Mouse (Mus musculus): ENCODE data around the gene Cdcp1.

The Cdcp1 gene

DNA sequence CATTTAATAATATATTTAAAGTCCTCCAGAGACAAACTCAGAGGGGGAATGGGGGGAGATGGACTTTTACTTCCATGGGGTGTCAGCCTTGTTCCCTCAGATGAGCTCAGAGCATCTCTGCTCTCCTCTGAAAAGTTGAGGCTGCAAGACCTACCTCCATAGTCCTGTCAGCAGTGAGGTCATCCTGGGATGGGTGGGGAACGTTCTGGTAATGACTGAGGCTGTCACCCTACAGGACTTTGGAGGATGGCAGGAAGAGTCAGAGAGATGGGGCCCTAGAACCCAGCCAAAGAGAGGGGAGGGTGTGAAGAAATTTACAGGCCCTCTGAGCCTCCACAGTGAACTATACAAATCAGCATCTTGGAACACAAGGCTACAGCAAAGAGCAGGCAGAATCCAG lies 64.3 kb downstream of the Cdcp1 start:
- no peak for DNase-seq (ENCODE audit: low spot score in 2 of 2)

DNA sequence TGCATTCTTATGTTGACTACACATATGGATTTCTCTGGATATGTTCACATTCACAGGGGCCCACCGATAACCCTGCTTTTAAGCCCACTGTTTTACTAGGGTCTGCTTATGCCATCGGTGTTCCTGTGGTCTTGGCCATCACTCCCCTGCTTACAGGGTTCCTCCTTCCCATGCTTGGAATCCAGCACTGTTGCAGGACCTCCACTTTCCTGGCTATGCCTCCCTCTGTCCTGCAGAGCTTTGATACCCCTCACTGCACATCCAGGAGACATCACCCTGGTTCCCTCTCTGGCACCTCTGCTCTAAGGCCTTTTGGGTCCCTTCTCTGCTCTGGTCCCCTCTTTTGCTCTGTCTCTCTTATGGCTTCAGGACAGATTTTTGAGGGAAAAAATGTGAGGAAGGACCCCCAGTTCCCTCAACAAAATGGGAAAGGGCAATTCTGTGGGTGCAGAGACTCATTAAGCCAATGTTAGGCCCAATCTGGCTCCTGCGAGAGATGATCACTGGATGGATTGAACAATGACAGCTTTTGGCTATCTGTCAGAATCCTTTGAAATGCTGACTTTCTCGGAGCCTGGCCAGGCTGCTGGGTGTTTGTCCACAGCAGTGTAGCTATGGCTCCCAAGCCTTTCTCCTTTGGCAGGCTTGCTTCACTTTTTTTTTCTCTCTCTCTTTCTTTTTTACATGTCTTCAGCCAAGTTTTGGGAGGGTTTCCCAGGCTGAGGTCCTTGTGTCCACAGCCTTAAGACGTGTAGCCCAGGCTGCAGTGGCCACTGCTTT lies 65.4 kb downstream of the Cdcp1 start, which contains the start of gene Clec3b:
Clec3b (plus strand) TSS at position 706 of the 780 bp plus-strand sequence.
- no peak for DNase-seq (ENCODE audit: low spot score in 2 of 2)

DNA sequence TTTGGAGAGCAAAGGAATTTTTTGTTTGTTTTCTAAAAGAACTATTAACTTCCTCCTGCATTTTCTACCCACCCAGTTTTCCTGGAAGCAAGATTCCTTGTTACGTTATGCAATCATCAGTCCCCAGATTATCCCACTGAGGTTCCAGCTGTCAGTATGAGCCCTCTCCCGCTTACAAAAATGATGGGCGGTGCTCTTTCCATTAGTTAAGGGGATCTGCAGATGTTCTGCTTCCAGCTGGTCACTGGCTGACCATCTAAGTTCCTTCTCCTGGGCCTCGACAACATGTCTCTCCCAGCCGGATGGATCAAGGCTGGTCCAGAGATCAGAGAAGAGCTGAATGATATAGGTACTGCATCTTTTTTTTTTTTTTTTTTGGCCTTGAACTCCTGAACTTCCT lies 67.4 kb downstream of the Cdcp1 start:
- no peak for DNase-seq (ENCODE audit: low spot score in 2 of 2)

DNA sequence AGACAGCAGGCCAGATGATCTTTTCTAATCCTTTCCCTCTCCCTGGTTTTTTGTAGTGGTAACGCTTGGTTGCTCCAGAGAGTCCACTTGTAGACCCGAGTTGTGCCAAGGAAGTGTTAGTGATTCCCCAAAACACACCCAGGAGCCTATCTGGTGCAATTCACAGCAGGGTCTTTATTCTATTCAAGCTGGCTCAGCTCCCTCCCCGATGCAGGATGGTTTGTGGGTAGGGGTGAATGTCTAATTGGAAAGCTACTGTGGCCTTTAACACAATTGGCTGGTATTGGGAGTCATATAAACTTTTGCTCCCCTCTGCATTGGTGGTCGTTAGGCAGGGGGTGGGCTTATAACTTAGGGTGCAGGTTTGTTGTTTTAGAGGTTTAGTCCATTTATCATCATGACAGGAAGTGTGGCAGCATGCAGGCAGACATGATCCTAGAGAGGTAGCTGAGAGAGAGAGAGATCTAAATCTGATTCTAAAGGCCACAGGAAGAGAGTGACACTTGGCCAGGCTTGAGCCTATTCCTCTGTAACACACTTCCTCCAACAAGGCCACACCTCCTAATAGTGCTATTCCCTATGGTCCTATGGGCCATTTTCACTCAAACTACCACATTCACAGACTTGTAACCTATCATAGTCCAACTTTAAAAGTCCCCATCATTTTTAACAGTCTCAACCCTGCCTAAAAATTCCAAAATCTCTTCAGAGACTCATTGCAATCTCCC lies 75.8 kb downstream of the Cdcp1 start:
- DNase-seq (ENCODE audit: low spot score in 2 of 2), result no peak

DNA sequence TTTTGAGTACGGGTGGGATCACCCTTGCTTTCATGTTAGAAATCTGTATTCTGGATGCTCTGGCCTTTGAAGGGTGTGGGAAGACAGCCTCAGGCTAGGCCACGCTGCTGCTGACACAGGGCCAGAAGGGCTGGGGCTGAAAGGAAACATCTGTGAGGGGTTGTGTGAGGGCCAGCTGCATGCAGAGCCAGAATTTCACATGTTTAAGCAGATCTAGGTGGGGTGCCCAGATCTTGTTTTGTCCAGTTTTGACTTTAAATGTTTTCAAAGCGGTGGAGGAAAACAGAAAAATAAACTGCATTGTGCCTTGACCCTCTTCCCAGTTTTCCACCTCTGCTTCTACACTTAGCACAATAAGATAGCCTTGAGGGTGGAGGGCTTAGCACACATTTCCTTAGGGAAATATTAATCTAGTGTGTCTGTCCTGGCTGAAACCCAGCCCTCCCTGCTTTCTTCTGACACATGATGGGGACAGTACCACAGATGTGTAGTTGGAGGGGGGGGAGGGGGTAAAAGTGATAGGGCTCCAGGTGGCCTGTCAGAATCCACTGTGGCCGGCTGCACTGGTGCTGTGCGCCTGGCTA lies 76.9 kb downstream of the Cdcp1 start:
- DNase-seq (ENCODE audit: low spot score in 2 of 2), result no peak

DNA sequence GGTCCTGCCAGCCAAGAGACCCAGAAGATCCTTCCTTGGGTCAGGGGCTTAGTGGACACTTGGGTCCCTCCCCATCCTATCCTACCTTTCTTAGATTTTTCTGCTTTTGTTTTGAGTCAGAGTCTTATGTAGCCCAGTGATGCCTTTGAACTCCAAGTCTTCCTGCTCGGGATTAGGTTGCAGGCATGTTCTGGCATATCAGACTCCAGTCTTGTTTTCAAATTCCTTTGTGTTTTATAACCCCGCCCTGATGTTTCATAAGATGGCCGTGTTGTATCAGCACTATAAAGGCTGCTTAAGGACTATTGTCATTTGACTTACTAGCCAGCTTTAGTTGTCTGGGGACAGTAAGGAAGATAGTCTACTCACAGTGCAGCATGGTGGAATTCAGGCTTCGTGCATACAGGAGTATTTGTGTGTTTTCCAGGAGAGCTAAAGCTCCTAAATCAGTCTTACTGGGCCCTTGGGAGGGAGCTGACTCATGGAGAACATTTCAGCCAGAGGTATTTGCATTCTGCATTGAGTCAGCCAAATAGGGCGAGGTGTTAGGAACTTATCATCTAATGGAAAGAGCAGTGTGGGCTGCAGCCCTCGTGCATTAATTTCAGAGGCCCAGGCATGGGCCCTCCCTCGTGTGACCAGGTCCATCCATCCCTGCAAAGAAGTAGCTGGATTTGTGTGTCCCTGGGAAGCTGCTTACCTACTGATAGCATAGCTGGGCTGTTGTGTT lies 78.7 kb downstream of the Cdcp1 start:
- no peak for DNase-seq (ENCODE audit: low spot score in 2 of 2)

DNA sequence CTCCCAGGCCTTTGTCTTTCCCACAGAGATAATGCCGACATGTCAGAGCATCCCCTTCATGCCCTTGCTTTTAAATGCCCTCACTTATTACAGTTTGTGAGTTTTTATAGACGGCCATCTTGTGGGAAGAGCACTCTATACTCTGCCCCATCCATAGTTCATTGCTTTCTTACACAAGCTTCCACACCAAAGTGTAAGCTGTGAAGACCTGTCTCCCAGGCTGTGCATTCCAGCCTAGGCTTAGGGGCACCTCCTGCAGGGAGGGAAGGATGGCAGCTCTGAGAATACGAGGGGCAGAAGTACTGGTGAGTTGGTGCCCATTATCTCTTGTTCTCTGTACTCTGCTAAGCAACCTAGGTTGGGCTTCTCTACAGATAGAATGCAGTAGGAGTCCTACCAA lies 82.8 kb downstream of the Cdcp1 start:
- DNase-seq (ENCODE audit: low spot score in 2 of 2), result no peak

DNA sequence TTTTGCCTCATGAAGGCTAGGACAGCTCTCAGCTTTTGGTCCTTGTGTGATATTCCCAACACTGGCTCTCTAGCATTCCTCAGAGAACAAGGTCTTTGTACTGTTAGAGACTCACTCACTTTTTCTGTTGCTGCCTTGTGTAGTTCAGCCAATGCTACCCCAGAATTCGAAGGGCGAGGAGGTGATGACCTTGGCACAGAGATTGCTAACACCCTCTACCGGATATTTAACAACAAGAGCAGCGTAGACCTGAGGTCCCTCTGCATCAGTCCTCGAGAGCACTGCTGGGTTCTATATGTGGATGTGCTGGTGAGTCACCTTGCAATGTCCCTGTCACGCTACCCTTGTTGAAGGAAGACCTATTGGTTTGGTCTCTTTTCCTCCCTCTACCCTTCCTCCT lies 88.2 kb downstream of the Cdcp1 start:
- no peak for DNase-seq (ENCODE audit: low spot score in 2 of 2)

DNA sequence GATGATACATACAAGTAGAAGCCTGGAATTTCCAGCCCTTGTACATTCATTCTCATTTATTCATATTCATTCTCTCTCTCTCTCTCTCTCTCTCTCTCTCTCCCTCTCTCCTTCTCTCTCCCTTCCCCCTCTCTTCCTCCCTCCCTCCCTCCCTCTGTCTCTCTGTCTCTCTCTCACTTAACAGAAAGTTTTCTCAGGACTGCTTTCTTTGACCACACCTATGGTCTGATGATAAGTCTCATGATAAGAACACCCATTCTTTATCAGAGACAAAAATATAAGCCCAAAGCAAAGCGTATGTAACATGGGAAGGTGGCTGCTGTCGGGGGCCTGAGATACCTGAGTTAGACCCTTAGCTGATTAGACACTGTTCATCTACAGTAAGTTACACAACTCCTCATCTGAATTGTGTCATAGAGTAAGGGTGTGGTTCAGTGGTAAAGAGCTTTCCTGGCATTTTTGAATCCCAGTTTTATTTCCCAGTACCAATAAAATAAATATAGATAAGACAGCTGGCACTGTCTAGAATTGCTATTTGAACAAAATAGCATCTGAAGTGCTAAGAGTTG lies 91.3 kb downstream of the Cdcp1 start:
- no peak for DNase-seq (ENCODE audit: low spot score in 2 of 2)

DNA sequence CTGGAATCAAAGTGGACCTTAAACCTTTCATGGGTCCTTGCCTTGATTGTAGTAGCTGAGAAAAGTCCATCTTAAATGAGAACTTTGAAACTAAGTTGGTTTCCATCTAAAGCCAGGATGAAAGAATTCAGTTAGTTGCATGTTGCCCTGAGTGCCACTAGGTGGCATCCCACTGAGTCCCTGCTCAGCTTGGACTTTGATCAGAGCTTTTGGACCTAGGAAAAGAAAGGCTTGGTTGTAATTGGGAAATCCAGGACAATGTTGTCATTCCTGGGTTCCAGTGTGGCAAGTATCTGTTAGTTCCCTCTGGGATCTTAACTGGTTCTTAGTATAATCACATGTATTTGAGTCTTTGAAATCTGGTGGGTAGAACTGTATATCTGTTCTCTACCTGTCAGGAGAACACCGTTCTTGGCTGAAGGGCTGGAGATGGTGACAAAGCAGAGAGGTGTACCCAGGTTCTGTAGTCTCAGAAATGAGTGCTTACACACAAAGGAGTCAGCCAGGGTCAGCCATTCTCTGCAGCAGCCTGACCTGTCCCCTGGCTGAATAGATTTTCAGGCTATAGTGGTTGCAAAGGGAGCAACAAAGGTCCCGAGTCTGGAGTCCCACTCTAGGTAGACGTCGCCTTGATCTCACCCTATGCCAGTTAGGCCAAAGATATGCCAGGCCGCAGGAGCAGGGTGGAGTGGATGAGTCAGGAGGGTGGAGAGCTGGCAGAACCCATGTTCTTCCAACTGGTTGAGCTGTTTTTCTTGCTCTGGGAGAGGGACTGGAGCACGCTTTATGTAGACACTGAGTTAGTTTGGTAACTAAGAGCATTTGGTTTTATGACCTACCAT lies 92.0 kb downstream of the Cdcp1 start:
- no peak for DNase-seq (ENCODE audit: low spot score in 2 of 2)

DNA sequence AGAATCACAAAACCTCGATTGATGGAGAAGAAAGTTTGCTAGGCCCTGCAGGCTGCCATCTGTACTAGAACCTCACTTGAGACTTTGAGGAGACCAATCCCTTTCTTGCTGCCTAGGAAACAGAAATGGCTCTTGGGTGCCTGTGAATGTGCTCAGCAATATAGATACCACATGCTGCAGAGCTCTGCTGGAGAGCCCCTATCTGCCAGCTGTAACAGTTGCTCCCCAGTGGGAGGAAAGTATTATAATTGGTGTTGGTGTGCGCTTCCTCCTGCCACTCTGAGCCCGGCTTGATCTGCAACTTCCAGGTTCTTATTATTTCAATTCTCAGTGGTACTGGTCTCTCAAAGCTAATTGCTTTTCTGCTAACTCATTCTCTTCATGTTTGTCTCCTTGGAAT lies 92.8 kb downstream of the Cdcp1 start:
- DNase-seq (ENCODE audit: low spot score in 2 of 2), result no peak
